Mouse (Mus musculus): ENCODE measurements around the gene Hist1h2be. TPM values are rescaled to one million over a fixed set of nuclear protein-coding genes. Genes with fewer than 3 reads are reported as not detected.
"Not testable (repeated sequence)": the region's sequence is repeated elsewhere in the genome, so short reads cannot be mapped to it uniquely, and the experiment has no call there.

Hist1h2be gene
- polyA plus RNA-seq, 1 experiment from 2014 or later = 1.4 TPM

- H3K4me2 ChIP-seq (replicated peaks) = peak overlapping the region; percentile 75
- H3K36me3 ChIP-seq, ATAC-seq, H3K27me3 ChIP-seq, H3K9me3 ChIP-seq: not testable (repeated sequence)
- under 1% methylated on average over 15 of the region's 40 CpGs for WGBS
- peaks cover 39% of the 10 kb centered on the region for H3K4me1 ChIP-seq (replicated peaks)
- peak overlapping the region; percentile 46 for H3K4me3 ChIP-seq (replicated peaks)
- peak overlapping the region; percentile 74 for H3K9ac ChIP-seq (replicated peaks)
- peak overlapping the region; percentile 80 for H3K27ac ChIP-seq
Observed at GRCm38 (mm10) chr13:23575864-23576313, 45.0 kb downstream of the Hist1h2be start.

GRCm38 (mm10) chr13:23575271-23575851, 45.6 kb downstream of the Hist1h2be start, which contains the start of gene Hist1h3d:
Gene Hist1h3d, plus strand, starts transcription at chr13:23575763.
- H3K4me1 ChIP-seq (replicated peaks) = peaks cover 37% of the 10 kb centered on the region
- H3K27ac ChIP-seq = peak within 1 kb of the TSS; percentile 85
- H3K9ac ChIP-seq (replicated peaks) = peak within 1 kb of the TSS; percentile 74
- H3K9me3 ChIP-seq = no peaks in the 10 kb centered on the region
- ATAC-seq = peak; percentile 61
- no peaks in the 10 kb centered on the region for H3K36me3 ChIP-seq
- under 1% methylated on average over 18 of the region's 18 CpGs for WGBS
- H3K4me3 ChIP-seq (replicated peaks) = peak within 1 kb of the TSS; percentile 46
- peak within 1 kb of the TSS; percentile 75 for H3K4me2 ChIP-seq (replicated peaks)
- H3K27me3 ChIP-seq = no peaks in the 10 kb centered on the region

GRCm38 (mm10) chr13:23574546-23575170, 46.3 kb downstream of the Hist1h2be start:
- peaks cover 42% of the 10 kb centered on the region for H3K4me1 ChIP-seq (replicated peaks)
- H3K27me3 ChIP-seq, H3K36me3 ChIP-seq, H3K9me3 ChIP-seq, ATAC-seq: not testable (repeated sequence)
- peak overlapping the region; percentile 85 for H3K27ac ChIP-seq
- peak overlapping the region; percentile 57 for H3K4me2 ChIP-seq (replicated peaks)
- H3K9ac ChIP-seq (replicated peaks) = 0 out of 2 replicates have a peak overlapping the region, but pooled peaks have one; percentile 46
- WGBS = under 1% methylated on average over 8 of the region's 39 CpGs
- peak overlapping the region; percentile 46 for H3K4me3 ChIP-seq (replicated peaks)

GRCm38 (mm10) chr13:23573898-23574524, 46.9 kb downstream of the Hist1h2be start, which contains the start of the genes Hist1h2bf and Hist1h2ad:
Gene Hist1h2bf, minus strand, starts transcription at chr13:23574196.
Gene Hist1h2ad, plus strand, starts transcription at chr13:23574381.
- peaks cover 45% of the 10 kb centered on the region for H3K4me1 ChIP-seq (replicated peaks)
- H3K27me3 ChIP-seq, H3K36me3 ChIP-seq, H3K9me3 ChIP-seq: not testable (repeated sequence)
- peak within 1 kb of the TSS; percentile 46 for H3K4me3 ChIP-seq (replicated peaks)
- H3K27ac ChIP-seq = peak within 1 kb of the TSS; percentile 85
- peak within 1 kb of the TSS; percentile 59 for H3K9ac ChIP-seq (replicated peaks)
- peak; percentile 91 for ATAC-seq
- H3K4me2 ChIP-seq (replicated peaks) = peak within 1 kb of the TSS; percentile 75
- WGBS = under 1% methylated on average over 34 of the region's 42 CpGs

- not testable (repeated sequence) for H3K27me3 ChIP-seq, H3K9me3 ChIP-seq, ATAC-seq, H3K36me3 ChIP-seq
- peak overlapping the region; percentile 29 for H3K4me3 ChIP-seq (replicated peaks)
- H3K9ac ChIP-seq (replicated peaks) = peak overlapping the region; percentile 59
- WGBS = 13% methylated on average over 18 of the region's 20 CpGs
- peak overlapping the region; percentile 96 for H3K27ac ChIP-seq
- peak overlapping the region; percentile 75 for H3K4me2 ChIP-seq (replicated peaks)
- H3K4me1 ChIP-seq (replicated peaks) = peaks cover 45% of the 10 kb centered on the region
Observed at GRCm38 (mm10) chr13:23573034-23573897, 47.7 kb downstream of the Hist1h2be start.

GRCm38 (mm10) chr13:23572218-23573033, 48.5 kb downstream of the Hist1h2be start:
- peak overlapping the region; percentile 96 for H3K27ac ChIP-seq
- 45% methylated on average over 2 of the region's 2 CpGs for WGBS
- H3K4me2 ChIP-seq (replicated peaks) = peak overlapping the region; percentile 75
- no peaks in the 10 kb centered on the region for H3K27me3 ChIP-seq
- no peaks in the 10 kb centered on the region for H3K9me3 ChIP-seq
- peak overlapping the region; percentile 76; the same call in 1 of the 2 replicates for H3K9ac ChIP-seq (replicated peaks)
- ATAC-seq = no peak
- peak overlapping the region; percentile 51 for H3K4me3 ChIP-seq (replicated peaks)
- H3K36me3 ChIP-seq = no peaks in the 10 kb centered on the region
- H3K4me1 ChIP-seq (replicated peaks) = peaks cover 45% of the 10 kb centered on the region

- Histone ChIP-seq H3K27ac (peak overlapping the region; percentile 96), H3K4me3 (replicated peaks) (peak overlapping the region; percentile 51), H3K9ac (replicated peaks) (peak overlapping the region; percentile 76), H3K4me1 (replicated peaks) (peaks cover 37% of the 10 kb centered on the region), H3K4me2 (replicated peaks) (peak overlapping the region; percentile 75)
- not testable (repeated sequence) for ATAC-seq, H3K36me3 ChIP-seq, H3K27me3 ChIP-seq, H3K9me3 ChIP-seq
- WGBS = under 1% methylated on average over 16 of the region's 34 CpGs
Observed at GRCm38 (mm10) chr13:23571504-23572217, 49.3 kb downstream of the Hist1h2be start.

- H3K27me3 ChIP-seq = no peaks in the 10 kb centered on the region
- under 1% methylated on average over 18 of the region's 18 CpGs for WGBS
- H3K9me3 ChIP-seq = no peaks in the 10 kb centered on the region
- peaks cover 31% of the 10 kb centered on the region for H3K4me1 ChIP-seq (replicated peaks)
- H3K9ac ChIP-seq (replicated peaks) = peak within 1 kb of the TSS; percentile 76
- peak within 1 kb of the TSS; percentile 96 for H3K27ac ChIP-seq
- peak within 1 kb of the TSS; percentile 51 for H3K4me3 ChIP-seq (replicated peaks)
- ATAC-seq = peak; percentile 93
- peak within 1 kb of the TSS; percentile 75 for H3K4me2 ChIP-seq (replicated peaks)
- no peaks in the 10 kb centered on the region for H3K36me3 ChIP-seq
Observed at GRCm38 (mm10) chr13:23571022-23571503, 49.9 kb downstream of the Hist1h2be start, which contains the start of the genes Hist1h2ae and Hist1h2bg. Gene Hist1h2ae, minus strand, starts transcription at chr13:23571220. Gene Hist1h2bg, plus strand, starts transcription at chr13:23571396.

- Histone ChIP-seq H3K9ac (replicated peaks) (peak overlapping the region; percentile 61), H3K4me1 (replicated peaks) (peaks cover 30% of the 10 kb centered on the region), H3K27ac (peak overlapping the region; percentile 96), H3K4me3 (replicated peaks) (peak overlapping the region; percentile 51), H3K4me2 (replicated peaks) (peak overlapping the region; percentile 75)
- WGBS = under 1% methylated on average over 26 of the region's 41 CpGs
- H3K9me3 ChIP-seq, H3K36me3 ChIP-seq, H3K27me3 ChIP-seq, ATAC-seq: not testable (repeated sequence)
Observed at GRCm38 (mm10) chr13:23570261-23571021, 50.5 kb downstream of the Hist1h2be start.

GRCm38 (mm10) chr13:23564482-23564881, 56.4 kb downstream of the Hist1h2be start:
- WGBS = 89% methylated on average over 2 of the region's 2 CpGs

More at GRCm38 (mm10) chr13:23564482-23564881, 56.4 kb downstream of the Hist1h2be start:
- no peak for ATAC-seq
- no peaks in the 10 kb centered on the region for H3K27me3 ChIP-seq
- H3K9me3 ChIP-seq = no peaks in the 10 kb centered on the region
- no peak overlapping the region for H3K4me2 ChIP-seq (replicated peaks)
- H3K9ac ChIP-seq (replicated peaks) = no peak overlapping the region
- H3K36me3 ChIP-seq = no peaks in the 10 kb centered on the region
- H3K4me1 ChIP-seq (replicated peaks) = peaks cover 8% of the 10 kb centered on the region
- H3K27ac ChIP-seq = peak overlapping the region; percentile 98; the same call in 1 of the 2 replicates
- no peak overlapping the region for H3K4me3 ChIP-seq (replicated peaks)
